Comparison of ENCODE assay signal across 12 mouse cellular contexts in the genomic region with DNA sequence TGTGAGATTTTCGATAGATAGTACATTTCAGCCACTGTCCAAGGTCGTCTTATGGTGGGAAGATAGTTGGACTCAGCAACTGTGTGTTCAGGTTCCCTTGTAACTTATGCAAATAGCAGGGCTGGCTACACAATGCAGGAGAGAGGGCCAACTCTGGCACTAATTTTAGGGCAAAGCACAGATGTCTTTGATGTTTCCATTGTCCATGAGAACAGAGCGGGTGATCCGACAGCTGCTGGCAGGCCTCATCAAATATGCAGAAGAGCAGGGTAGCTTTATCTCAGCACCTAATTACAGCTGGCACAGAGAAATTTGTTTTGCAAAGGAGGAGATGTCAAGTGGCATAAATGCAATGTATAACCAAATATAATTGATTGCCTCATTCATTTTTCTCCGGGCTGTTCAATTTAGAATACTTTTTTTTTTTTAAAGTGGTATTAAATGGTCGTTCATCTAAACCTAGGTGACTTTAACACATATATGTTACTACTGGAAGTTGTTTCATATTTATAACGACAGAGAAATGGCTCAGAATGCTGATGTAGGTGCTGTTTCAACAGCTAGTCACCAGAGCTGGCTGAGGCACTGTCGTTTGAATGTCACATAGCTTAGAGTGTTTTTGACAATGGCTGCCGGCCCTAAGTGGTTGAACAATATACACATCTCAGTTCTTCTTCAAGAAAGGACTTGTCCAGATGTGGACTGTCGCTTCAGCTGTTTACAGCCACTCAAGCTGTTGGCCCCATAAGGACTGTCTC. TPM values are rescaled to one million over a fixed set of nuclear protein-coding genes. Genes with fewer than 3 reads are reported as not detected.
DNase-seq lines count a peak whose midpoint lies in the region; ATAC-seq lines count a peak whose summit lies in the region.
"Had no signal": no experiment of that assay in that cellular context is flagged by ENCODE, and none has a peak within 500 bp of the region (broad histone marks: within the 10 kb centered on the region; RNA-seq: fewer than 3 reads in every experiment).

No protein-coding gene starts in this region.

- DNase-seq in frontal cortex, adult 2 months (ENCODE audit: extremely low spot score in 1 of 2, low spot score in 1 of 2) = no peak
- DNase-seq in liver, embryonic 11.5 days (ENCODE audit: low spot score) = no peak
- DNase-seq in retina, postnatal 1 day = peak; percentile 87
- no peak for DNase-seq in kidney, adult 8-10 months
- DNase-seq in spleen, adult 12 weeks (ENCODE audit: low spot score) = no peak
- DNase-seq: cerebellum, adult 8-10 months; left cerebral cortex, postnatal 4 days had no signal

- no peak overlapping the region for H3K27ac ChIP-seq in neural tube, embryonic 14.5 days (ENCODE audit: low read depth, low read length)
- H3K27ac ChIP-seq in neural tube, embryonic 15.5 days (replicated peaks) = no peak overlapping the region
- peak overlapping the region; percentile 89 for H3K27ac ChIP-seq in liver, embryonic 11.5 days (ENCODE audit: low read depth, low read length)
- H3K27ac ChIP-seq: embryonic facial prominence, embryonic 10.5 days had no signal

- H3K36me3 ChIP-seq in neural tube, embryonic 14.5 days (ENCODE audit: control insufficient read depth, insufficient read depth, low read length) = no peaks in the 10 kb centered on the region
- H3K36me3 ChIP-seq in neural tube, embryonic 15.5 days = no peaks in the 10 kb centered on the region
- H3K36me3 ChIP-seq in liver, embryonic 11.5 days (ENCODE audit: control insufficient read depth, insufficient read depth, low read length) = no peaks in the 10 kb centered on the region
- H3K36me3 ChIP-seq: embryonic facial prominence, embryonic 10.5 days had no signal

- no peaks in the 10 kb centered on the region for H3K4me1 ChIP-seq in neural tube, embryonic 14.5 days (ENCODE audit: control insufficient read depth, insufficient read depth, low read length)
- H3K4me1 ChIP-seq in neural tube, embryonic 15.5 days = no peaks in the 10 kb centered on the region
- H3K4me1 ChIP-seq in liver, embryonic 11.5 days (replicated peaks; ENCODE audit: control insufficient read depth, insufficient read depth, low read length) = peaks cover 16% of the 10 kb centered on the region
- H3K4me1 ChIP-seq: embryonic facial prominence, embryonic 10.5 days had no signal

- H3K4me2 ChIP-seq in neural tube, embryonic 14.5 days (ENCODE audit: low read depth, low read length) = no peak overlapping the region
- H3K4me2 ChIP-seq in neural tube, embryonic 15.5 days = no peak overlapping the region
- peak overlapping the region; percentile 57 for H3K4me2 ChIP-seq in liver, embryonic 11.5 days

- H3K9ac ChIP-seq in neural tube, embryonic 14.5 days (replicated peaks; ENCODE audit: low read depth, low read length) = no peak overlapping the region
- no peak overlapping the region for H3K9ac ChIP-seq in neural tube, embryonic 15.5 days (replicated peaks)
- peak overlapping the region; percentile 66 for H3K9ac ChIP-seq in liver, embryonic 11.5 days (ENCODE audit: low read depth, low read length)

- no peaks in the 10 kb centered on the region for H3K27me3 ChIP-seq in neural tube, embryonic 14.5 days (ENCODE audit: control insufficient read depth, insufficient read depth, low read length)
- H3K27me3 ChIP-seq in neural tube, embryonic 15.5 days (replicated peaks) = no peaks in the 10 kb centered on the region
- H3K27me3 ChIP-seq in liver, embryonic 11.5 days (replicated peaks; ENCODE audit: control insufficient read depth, insufficient read depth, low read length) = no peaks in the 10 kb centered on the region

- peak; percentile 13; the same call in 1 of the 2 replicates for ATAC-seq in frontal cortex, adult (ENCODE audit: low TSS enrichment)
- peak; percentile 44; the same call in 1 of the 2 replicates for ATAC-seq in neural tube, embryonic 14.5 days (ENCODE audit: low read depth)
- ATAC-seq in neural tube, embryonic 15.5 days (ENCODE audit: low FRiP score) = no peak
- no peak for ATAC-seq in liver, embryonic 11.5 days (replicated peaks; ENCODE audit: low FRiP score)
- ATAC-seq: intestine, postnatal 0 days had no signal

- H3K9me3 ChIP-seq in neural tube, embryonic 14.5 days (ENCODE audit: control insufficient read depth, low read length) = no peaks in the 10 kb centered on the region
- no peaks in the 10 kb centered on the region for H3K9me3 ChIP-seq in neural tube, embryonic 15.5 days (replicated peaks)
- H3K9me3 ChIP-seq in liver, embryonic 11.5 days (ENCODE audit: control insufficient read depth, low read length) = no peaks in the 10 kb centered on the region
- H3K9me3 ChIP-seq: embryonic facial prominence, embryonic 10.5 days had no signal

- WGBS in neural tube, embryonic 14.5 days = 53% methylated on average over 10 of the region's 10 CpGs
- 54% methylated on average over 10 of the region's 10 CpGs for whole genome bisulfite sequencing in neural tube, embryonic 15.5 days
- 74% methylated on average over 10 of the region's 10 CpGs for WGBS in liver, embryonic 11.5 days

- H3K4me3 ChIP-seq in neural tube, embryonic 14.5 days (ENCODE audit: low read depth, low read length) = no peak overlapping the region
- no peak overlapping the region for H3K4me3 ChIP-seq in neural tube, embryonic 15.5 days (replicated peaks)
- peak overlapping the region; percentile 38; the same call in 1 of the 2 replicates for H3K4me3 ChIP-seq in liver, embryonic 11.5 days (ENCODE audit: low read depth, low read length)
- H3K4me3 ChIP-seq: embryonic facial prominence, embryonic 10.5 days had no signal

RNA-seq across cellular contexts. Expression of gene Kif2a, which starts 43.4 kb away (rescaled TPM):
- polyA plus RNA-seq in frontal cortex, adult 2 months (2012; rRNA removed) = 62.8 and 63.2 TPM in 2 replicates
- polyA plus RNA-seq in neural tube, embryonic 14.5 days (2014; fragmentation: Nextera tagmentation; extraction: Ambion mirVana) = 46.2 and 57.4 TPM in 2 replicates
- polyA plus RNA-seq in neural tube, embryonic 15.5 days (2015; fragmentation: Nextera tagmentation; extraction: Ambion mirVana) = 48.6 and 79.7 TPM in 2 replicates
- 22.0 and 22.5 TPM in 2 replicates for polyA plus RNA-seq in liver, embryonic 11.5 days (2014; fragmentation: Nextera tagmentation; extraction: Ambion mirVana)

Comparison
In these comparisons a context has a peak if more than half of its experiments do, and no peak if none do; other contexts are left out.
1. ATAC-seq: peak in frontal cortex, adult (single experiment) and neural tube, embryonic 14.5 days (single experiment); none in neural tube, embryonic 15.5 days (single experiment) and liver, embryonic 11.5 days (single experiment).